Comparison of ENCODE assay signal across 10 mouse cellular contexts in the genomic region with DNA sequence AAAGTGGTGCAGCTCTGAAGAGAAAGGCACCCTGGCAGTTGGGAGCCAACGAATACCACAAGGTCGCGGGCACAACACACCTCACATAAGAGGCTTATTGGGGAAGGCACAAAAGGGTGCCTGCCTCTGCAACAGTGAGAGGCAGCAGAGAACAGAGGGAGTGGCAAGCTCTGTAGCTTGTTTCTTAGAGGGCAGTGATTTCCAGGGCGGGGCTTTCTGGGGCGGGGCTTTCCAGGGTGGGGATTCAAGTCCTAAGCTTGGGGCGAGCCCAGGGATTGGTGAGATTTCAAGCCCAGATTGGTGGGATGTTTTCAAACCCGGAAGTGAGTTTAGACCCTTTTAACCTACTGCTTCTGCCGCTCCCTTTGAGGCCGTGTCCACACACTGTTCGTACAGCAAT.
DNase-seq lines count a peak whose midpoint lies in the region; ATAC-seq lines count a peak whose summit lies in the region.
"Had no signal": no experiment of that assay in that cellular context is flagged by ENCODE, and none has a peak within 500 bp of the region (broad histone marks: within the 10 kb centered on the region; RNA-seq: fewer than 3 reads in every experiment).

No protein-coding gene starts in this region.

- no peaks in the 10 kb centered on the region for H3K27me3 ChIP-seq in forebrain, embryonic 14.5 days (replicated peaks; ENCODE audit: control insufficient read depth, insufficient read depth, low read length)
- no peaks in the 10 kb centered on the region for H3K27me3 ChIP-seq in kidney, embryonic 15.5 days
- H3K27me3 ChIP-seq: liver, embryonic 15.5 days had no signal

- peaks cover 12% of the 10 kb centered on the region for H3K4me1 ChIP-seq in forebrain, embryonic 14.5 days (ENCODE audit: control insufficient read depth, insufficient read depth, low read length)
- peaks cover 7% of the 10 kb centered on the region; the same call in 1 of the 2 replicates for H3K4me1 ChIP-seq in kidney, embryonic 15.5 days
- H3K4me1 ChIP-seq: liver, embryonic 15.5 days had no signal

- no peaks in the 10 kb centered on the region for H3K9me3 ChIP-seq in forebrain, embryonic 14.5 days (replicated peaks; ENCODE audit: control insufficient read depth, low read length)
- no peaks in the 10 kb centered on the region for H3K9me3 ChIP-seq in kidney, embryonic 15.5 days (replicated peaks)
- H3K9me3 ChIP-seq: liver, embryonic 15.5 days had no signal

- 0 out of 2 replicates have a peak overlapping the region, but pooled peaks have one; percentile 46 for H3K27ac ChIP-seq in forebrain, embryonic 14.5 days (ENCODE audit: low read depth, low read length)
- no peak overlapping the region for H3K27ac ChIP-seq in kidney, embryonic 15.5 days
- H3K27ac ChIP-seq: layer of hippocampus, adult 2 months; liver, embryonic 15.5 days had no signal

- WGBS in forebrain, embryonic 14.5 days: 24% methylated on average over 10 of the region's 10 CpGs
- 36% methylated on average over 10 of the region's 10 CpGs for WGBS in kidney, embryonic 15.5 days

- no peak for DNase-seq in frontal cortex, postnatal 36 days (ENCODE audit: low spot score in 2 of 2)
- DNase-seq in forebrain, embryonic 14.5 days (ENCODE audit: low spot score): peak; percentile 71
- peak; percentile 59 for DNase-seq in retina, embryonic 14.5 days (ENCODE audit: low spot score)
- DNase-seq in left cerebral cortex, postnatal 10 days (ENCODE audit: extremely low spot score in 1 of 2, low spot score in 2 of 2): no peak
- DNase-seq in heart, postnatal 4 days: no peak
- no peak for DNase-seq in heart, adult 18-20 months

- peak; percentile 27; the same call in 1 of the 2 replicates for ATAC-seq in frontal cortex, adult (ENCODE audit: low TSS enrichment)
- peak; percentile 59 for ATAC-seq in forebrain, embryonic 14.5 days
- ATAC-seq in kidney, embryonic 15.5 days (replicated peaks; ENCODE audit: low FRiP score): peak; percentile 52; the same call in 1 of the 2 replicates

- H3K4me3 ChIP-seq in forebrain, embryonic 14.5 days (ENCODE audit: low read depth, low read length): no peak overlapping the region
- no peak overlapping the region for H3K4me3 ChIP-seq in kidney, embryonic 15.5 days (replicated peaks)
- H3K4me3 ChIP-seq: layer of hippocampus, adult 2 months; liver, embryonic 15.5 days had no signal

- intact Hi-C loops in left cerebral cortex, postnatal 10 days (cut with DNase I): no loop called here

- no peaks in the 10 kb centered on the region for H3K36me3 ChIP-seq in forebrain, embryonic 14.5 days (ENCODE audit: control insufficient read depth, insufficient read depth, low read length)
- no peaks in the 10 kb centered on the region for H3K36me3 ChIP-seq in kidney, embryonic 15.5 days
- H3K36me3 ChIP-seq: liver, embryonic 15.5 days had no signal

- no peak overlapping the region for H3K9ac ChIP-seq in forebrain, embryonic 14.5 days (ENCODE audit: low read length)
- no peak overlapping the region for H3K9ac ChIP-seq in kidney, embryonic 15.5 days
- H3K9ac ChIP-seq: liver, embryonic 15.5 days had no signal

- peak overlapping the region; percentile 30 for H3K4me2 ChIP-seq in forebrain, embryonic 14.5 days (ENCODE audit: low read length)
- H3K4me2 ChIP-seq in kidney, embryonic 15.5 days: no peak overlapping the region
- H3K4me2 ChIP-seq: liver, embryonic 15.5 days had no signal

Comparison
In these comparisons a context has a peak if more than half of its experiments do, and no peak if none do; other contexts are left out.
1. DNase-seq: peak in forebrain, embryonic 14.5 days (single experiment) and retina, embryonic 14.5 days (single experiment); none in frontal cortex, postnatal 36 days (0 of 2), left cerebral cortex, postnatal 10 days (0 of 2), heart, postnatal 4 days (single experiment) and heart, adult 18-20 months (0 of 2).
2. Peak in every context shown above with its lines, with median percentiles within 50 percentile points of each other: ATAC-seq.